Mouse (Mus musculus) liver, embryonic 16.5 days (tissue): Measurements from ENCODE around the gene Fcer1g. TPM values are rescaled to one million over a fixed set of nuclear protein-coding genes. Genes with fewer than 3 reads are reported as not detected.

ENCODE experiments used
- ATAC-seq: fragments of 200-750 bp; cut with Nextera tagmentation; 2 replicates; pipeline ENCODE4 v1.8.0; 2017; ENCODE audit warnings: low read depth, mild to moderate bottlenecking, moderate number of reproducible peaks, moderate library complexity
- H3K27ac ChIP-seq: fragments of 300-500 bp; sonication (generic); 2 replicates; pipeline ENCODE4 v1.5.1; 2014; ENCODE audit warnings: mild to moderate bottlenecking, low read length
- H3K27me3 ChIP-seq: fragments of 300-500 bp; sonication (generic); 2 replicates; pipeline ENCODE4 v1.6.1; 2014; ENCODE audit warnings: low read depth, low read length, mixed read lengths; ENCODE audit not compliant: control insufficient read depth, insufficient read depth
- H3K36me3 ChIP-seq: fragments of 300-500 bp; sonication (generic); 2 replicates; pipeline ENCODE4 v1.6.1; 2014; ENCODE audit warnings: mild to moderate bottlenecking; ENCODE audit not compliant: control insufficient read depth, insufficient read depth
- H3K4me1 ChIP-seq: fragments of 300-500 bp; sonication (generic); 2 replicates; pipeline ENCODE4 v1.6.1; 2014; ENCODE audit warnings: low read depth, low read length, mixed read lengths; ENCODE audit not compliant: control insufficient read depth
- H3K4me2 ChIP-seq: fragments of 300-500 bp; sonication (generic); 2 replicates; pipeline ENCODE4 v1.6.1; 2014; ENCODE audit warnings: low read depth, low read length, mixed read lengths
- H3K4me3 ChIP-seq: fragments of 300-500 bp; sonication (generic); 2 replicates; pipeline ENCODE4 v1.5.1; 2014; ENCODE audit warnings: low read depth, mild to moderate bottlenecking, low read length
- H3K9ac ChIP-seq: fragments of 300-500 bp; sonication (generic); 2 replicates; pipeline ENCODE4 v1.6.1; 2014; ENCODE audit warnings: low read depth, low read length
- H3K9me3 ChIP-seq: fragments of 300-500 bp; sonication (generic); replicated peaks from 2 replicates; pipeline ENCODE4 v1.6.1; 2016; ENCODE audit warnings: low read length; ENCODE audit not compliant: control insufficient read depth
- WGBS: fragments of 180-500 bp; shearing (Covaris S2); extraction: QIAGEN DNeasy Blood & Tissue Kit; methylation state at CpG from one replicate; pipeline ENCODE4 v1.1.7; 2014; ENCODE audit not compliant: insufficient replicate concordance; 5-methylcytosine and 5-hydroxymethylcytosine counted together
- polyA plus RNA-seq: library from polyadenylated mRNA; unstranded; fragments of >200 nt; fragmentation: Nextera tagmentation; extraction: Ambion mirVana; gene quantifications from 2 replicates; pipeline ENCODE4 v1.2.1, GENCODE M21; 2015

Gene Fcer1g
- 111 and 128 TPM in 2 replicates for polyA plus RNA-seq

- no peak for ATAC-seq
- Histone ChIP-seq H3K4me2 (no peak within 1 kb of the TSS), H3K4me3 (peak within 1 kb of the TSS; percentile 47), H3K27me3 (no peaks in the 10 kb centered on the region), H3K27ac (peak within 1 kb of the TSS; percentile 61), H3K36me3 (peaks cover 20% of the 10 kb centered on the region), H3K9me3 (no peaks in the 10 kb centered on the region), H3K4me1 (peaks cover 24% of the 10 kb centered on the region), H3K9ac (peak within 1 kb of the TSS; percentile 7; the same call in 1 of the 2 replicates)
- 26% methylated on average over 14 of the region's 14 CpGs for whole genome bisulfite sequencing
Observed at GRCm38 (mm10) chr1:171234126-171234525, at the start of gene Fcer1g. Gene Fcer1g, minus strand, starts transcription at chr1:171234365.

GRCm38 (mm10) chr1:171283188-171284160 is 49.3 kb upstream of the Fcer1g start:
- WGBS, result 80% methylated on average over 18 of the region's 18 CpGs
- no peak overlapping the region for H3K4me2 ChIP-seq
- no peak for ATAC-seq
- H3K27me3 ChIP-seq, result no peaks in the 10 kb centered on the region
- H3K4me1 ChIP-seq, result peaks cover 47% of the 10 kb centered on the region
- H3K9ac ChIP-seq, result no peak overlapping the region
- no peaks in the 10 kb centered on the region for H3K9me3 ChIP-seq
- no peak overlapping the region; the same call in 1 of the 2 replicates for H3K4me3 ChIP-seq
- peaks cover 23% of the 10 kb centered on the region for H3K36me3 ChIP-seq
- peak overlapping the region; percentile 28; the same call in 1 of the 2 replicates for H3K27ac ChIP-seq

- H3K4me3 ChIP-seq, result peak overlapping the region; percentile 87
- H3K4me1 ChIP-seq, result peaks cover 51% of the 10 kb centered on the region
- peak overlapping the region; percentile 94 for H3K9ac ChIP-seq
- H3K27me3 ChIP-seq, result no peaks in the 10 kb centered on the region
- H3K9me3 ChIP-seq, result no peaks in the 10 kb centered on the region
- WGBS, result 62% methylated on average over 18 of the region's 18 CpGs
- H3K4me2 ChIP-seq, result peak overlapping the region; percentile 63
- H3K36me3 ChIP-seq, result peaks cover 35% of the 10 kb centered on the region
- H3K27ac ChIP-seq, result peak overlapping the region; percentile 100
- no peak for ATAC-seq
Observed at GRCm38 (mm10) chr1:171282086-171282805, 48.1 kb upstream of the Fcer1g start.

- WGBS, result 2% methylated on average over 10 of the region's 10 CpGs
- peak overlapping the region; percentile 87 for H3K4me3 ChIP-seq
- H3K9me3 ChIP-seq, result no peaks in the 10 kb centered on the region
- H3K4me1 ChIP-seq, result peaks cover 52% of the 10 kb centered on the region
- ATAC-seq, result peak; percentile 42
- peaks cover 42% of the 10 kb centered on the region for H3K36me3 ChIP-seq
- H3K9ac ChIP-seq, result peak overlapping the region; percentile 94
- peak overlapping the region; percentile 63 for H3K4me2 ChIP-seq
- no peaks in the 10 kb centered on the region for H3K27me3 ChIP-seq
- peak overlapping the region; percentile 100 for H3K27ac ChIP-seq
Observed at GRCm38 (mm10) chr1:171281528-171281923, 47.4 kb upstream of the Fcer1g start.

- WGBS, result under 1% methylated on average over 26 of the region's 26 CpGs
- peaks cover 47% of the 10 kb centered on the region for H3K36me3 ChIP-seq
Observed at GRCm38 (mm10) chr1:171280916-171281527, 46.9 kb upstream of the Fcer1g start, which contains the start of gene Ppox. Gene Ppox, minus strand, starts transcription at chr1:171281186.

GRCm38 (mm10) chr1:171280250-171280915 is 46.2 kb upstream of the Fcer1g start:
- H3K4me1 ChIP-seq, result peaks cover 44% of the 10 kb centered on the region
- H3K4me3 ChIP-seq, result peak overlapping the region; percentile 87
- H3K4me2 ChIP-seq, result peak overlapping the region; percentile 63
- H3K9ac ChIP-seq, result peak overlapping the region; percentile 94
- H3K27ac ChIP-seq, result peak overlapping the region; percentile 100
- peaks cover 54% of the 10 kb centered on the region for H3K36me3 ChIP-seq
- H3K9me3 ChIP-seq, result no peaks in the 10 kb centered on the region
- 1% methylated on average over 25 of the region's 25 CpGs for WGBS
- no peaks in the 10 kb centered on the region for H3K27me3 ChIP-seq
- ATAC-seq, result peak; percentile 35

More at GRCm38 (mm10) chr1:171280916-171281527, 46.9 kb upstream of the Fcer1g start, which contains the start of gene Ppox:
- peaks cover 50% of the 10 kb centered on the region for H3K4me1 ChIP-seq
- H3K4me3 ChIP-seq, result peak within 1 kb of the TSS; percentile 87
- peak within 1 kb of the TSS; percentile 63 for H3K4me2 ChIP-seq
- peak within 1 kb of the TSS; percentile 94 for H3K9ac ChIP-seq
- no peaks in the 10 kb centered on the region for H3K9me3 ChIP-seq
- H3K27ac ChIP-seq, result peak within 1 kb of the TSS; percentile 100
- H3K27me3 ChIP-seq, result no peaks in the 10 kb centered on the region
- ATAC-seq, result peak; percentile 93

GRCm38 (mm10) chr1:171279721-171280120 is 45.6 kb upstream of the Fcer1g start:
- peak overlapping the region; percentile 87 for H3K4me3 ChIP-seq
- peak overlapping the region; percentile 63 for H3K4me2 ChIP-seq
- no peak for ATAC-seq
- H3K4me1 ChIP-seq, result peaks cover 42% of the 10 kb centered on the region
- H3K36me3 ChIP-seq, result peaks cover 60% of the 10 kb centered on the region
- no peaks in the 10 kb centered on the region for H3K27me3 ChIP-seq
- WGBS, result 54% methylated on average over 5 of the region's 5 CpGs
- peak overlapping the region; percentile 94 for H3K9ac ChIP-seq
- H3K9me3 ChIP-seq, result no peaks in the 10 kb centered on the region
- H3K27ac ChIP-seq, result peak overlapping the region; percentile 100
